Mouse (Mus musculus): Measurements from ENCODE around the gene Trim46. TPM values are rescaled to one million over a fixed set of nuclear protein-coding genes. Genes with fewer than 3 reads are reported as not detected.

Trim46 gene
- polyA plus RNA-seq, 1 experiment: 15.2 TPM

GRCm38 (mm10) chr3:89244982-89245687 lies 974 bp downstream of the Trim46 start:
- Histone ChIP-seq H3K4me3 (peak overlapping the region; percentile 90), H3ac (ENCODE audit: control insufficient read depth, insufficient read length) (peak overlapping the region; percentile 44), H3K36me3 (ENCODE audit: control insufficient read depth, insufficient read depth) (peaks cover 24% of the 10 kb centered on the region), H3K4me2 (ENCODE audit: low read depth) (peak overlapping the region; percentile 87), H3K79me2 (ENCODE audit: control insufficient read depth, insufficient read depth) (peaks cover 23% of the 10 kb centered on the region), H3K27me3 (ENCODE audit: control insufficient read depth, insufficient read depth, insufficient read length) (no peaks in the 10 kb centered on the region)
- TF ChIP-seq MYOG (IDR thresholded peaks at IDR 0.05; ENCODE audit: control insufficient read depth in 1 of 3, insufficient read depth in 1 of 3, insufficient read length in 2 of 3, low read depth in 2 of 3) (peak in 1 of 3 experiments; percentile 10), USF1 (IDR thresholded peaks at IDR 0.05; ENCODE audit: low read depth) (no peak)

GRCm38 (mm10) chr3:89244158-89244981 lies 1.7 kb downstream of the Trim46 start:
- peak overlapping the region; percentile 61 for H3K4me2 ChIP-seq (ENCODE audit: low read depth)
- peaks cover 23% of the 10 kb centered on the region for H3K79me2 ChIP-seq (ENCODE audit: control insufficient read depth, insufficient read depth)
- H3K4me3 ChIP-seq: peak overlapping the region; percentile 90
- H3ac ChIP-seq (ENCODE audit: control insufficient read depth, insufficient read length): peak overlapping the region; percentile 44
- no peak for TF ChIP-seq CEBPB (IDR thresholded peaks at IDR 0.05; ENCODE audit: insufficient read depth, poor library complexity, severe bottlenecking)
- peak in 1 of 3 experiments; percentile 54 for TF ChIP-seq MYOD1 (IDR thresholded peaks at IDR 0.05; ENCODE audit: control insufficient read depth in 1 of 3, insufficient read length in 2 of 3, low read depth in 2 of 3)
- no peaks in the 10 kb centered on the region for H3K27me3 ChIP-seq (ENCODE audit: control insufficient read depth, insufficient read depth, insufficient read length)
- H3K36me3 ChIP-seq (ENCODE audit: control insufficient read depth, insufficient read depth): peaks cover 20% of the 10 kb centered on the region

GRCm38 (mm10) chr3:89243609-89244008 lies 2.5 kb downstream of the Trim46 start:
- peak overlapping the region; percentile 90 for H3K4me3 ChIP-seq
- H3K4me2 ChIP-seq (ENCODE audit: low read depth): peak overlapping the region; percentile 42
- H3K79me2 ChIP-seq (ENCODE audit: control insufficient read depth, insufficient read depth): peaks cover 22% of the 10 kb centered on the region
- H3K27me3 ChIP-seq (ENCODE audit: control insufficient read depth, insufficient read depth, insufficient read length): no peaks in the 10 kb centered on the region
- H3ac ChIP-seq (ENCODE audit: control insufficient read depth, insufficient read length): no peak overlapping the region
- no peak for TF ChIP-seq SRF (IDR thresholded peaks at IDR 0.05; ENCODE audit: control insufficient read depth, insufficient read length, low read depth)
- TF ChIP-seq USF1 (IDR thresholded peaks at IDR 0.05; ENCODE audit: low read depth): no peak
- TF ChIP-seq E2F4 (IDR thresholded peaks at IDR 0.05; ENCODE audit: insufficient read depth): no peak
- TF ChIP-seq TCF3 (IDR thresholded peaks at IDR 0.05; ENCODE audit: insufficient read length, low read depth): no peak
- no peak for TF ChIP-seq POLR2A (IDR thresholded peaks at IDR 0.05; ENCODE audit: insufficient read length, low read depth)
- TF ChIP-seq MYOG (IDR thresholded peaks at IDR 0.05; ENCODE audit: control insufficient read depth in 1 of 3, insufficient read depth in 1 of 3, insufficient read length in 2 of 3, low read depth in 2 of 3): no peak
- TF ChIP-seq POLR2AphosphoS2 (IDR thresholded peaks at IDR 0.05; ENCODE audit: insufficient read length, low read depth): no peak
- TF ChIP-seq REST (IDR thresholded peaks at IDR 0.05; ENCODE audit: insufficient read depth, insufficient read length): no peak
- TF ChIP-seq MYOD1 (IDR thresholded peaks at IDR 0.05; ENCODE audit: control insufficient read depth in 1 of 3, insufficient read length in 2 of 3, low read depth in 2 of 3): no peak
- TF ChIP-seq TCF12 (IDR thresholded peaks at IDR 0.05; ENCODE audit: insufficient read depth, poor library complexity, severe bottlenecking): no peak
- TF ChIP-seq MAX (IDR thresholded peaks at IDR 0.05; ENCODE audit: low read depth): no peak
- TF ChIP-seq CEBPB (IDR thresholded peaks at IDR 0.05; ENCODE audit: insufficient read depth, poor library complexity, severe bottlenecking): no peak
- peaks cover 13% of the 10 kb centered on the region for H3K36me3 ChIP-seq (ENCODE audit: control insufficient read depth, insufficient read depth)

GRCm38 (mm10) chr3:89242331-89242895 lies 3.7 kb downstream of the Trim46 start:
- H3K4me2 ChIP-seq (ENCODE audit: low read depth): no peak overlapping the region
- TF ChIP-seq MAX (IDR thresholded peaks at IDR 0.05; ENCODE audit: low read depth): no peak
- no peak for TF ChIP-seq MYOG (IDR thresholded peaks at IDR 0.05; ENCODE audit: control insufficient read depth in 1 of 3, insufficient read depth in 1 of 3, insufficient read length in 2 of 3, low read depth in 2 of 3)
- TF ChIP-seq POLR2A (IDR thresholded peaks at IDR 0.05; ENCODE audit: insufficient read length, low read depth): no peak
- no peak for TF ChIP-seq SRF (IDR thresholded peaks at IDR 0.05; ENCODE audit: control insufficient read depth, insufficient read length, low read depth)
- no peak for TF ChIP-seq TCF3 (IDR thresholded peaks at IDR 0.05; ENCODE audit: insufficient read length, low read depth)
- no peak for TF ChIP-seq MYOD1 (IDR thresholded peaks at IDR 0.05; ENCODE audit: control insufficient read depth in 1 of 3, insufficient read length in 2 of 3, low read depth in 2 of 3)
- no peak for TF ChIP-seq TCF12 (IDR thresholded peaks at IDR 0.05; ENCODE audit: insufficient read depth, poor library complexity, severe bottlenecking)
- TF ChIP-seq USF1 (IDR thresholded peaks at IDR 0.05; ENCODE audit: low read depth): no peak
- H3K36me3 ChIP-seq (ENCODE audit: control insufficient read depth, insufficient read depth): peaks cover 9% of the 10 kb centered on the region
- no peak overlapping the region for H3ac ChIP-seq (ENCODE audit: control insufficient read depth, insufficient read length)
- no peak overlapping the region for H3K4me3 ChIP-seq
- no peaks in the 10 kb centered on the region for H3K27me3 ChIP-seq (ENCODE audit: control insufficient read depth, insufficient read depth, insufficient read length)
- H3K79me2 ChIP-seq (ENCODE audit: control insufficient read depth, insufficient read depth): peaks cover 10% of the 10 kb centered on the region

- TF ChIP-seq MAX (IDR thresholded peaks at IDR 0.05; ENCODE audit: low read depth): no peak
- no peak for TF ChIP-seq SRF (IDR thresholded peaks at IDR 0.05; ENCODE audit: control insufficient read depth, insufficient read length, low read depth)
- no peak for TF ChIP-seq MYOG (IDR thresholded peaks at IDR 0.05; ENCODE audit: control insufficient read depth in 1 of 3, insufficient read depth in 1 of 3, insufficient read length in 2 of 3, low read depth in 2 of 3)
- TF ChIP-seq USF1 (IDR thresholded peaks at IDR 0.05; ENCODE audit: low read depth): no peak
- TF ChIP-seq CEBPB (IDR thresholded peaks at IDR 0.05; ENCODE audit: insufficient read depth, poor library complexity, severe bottlenecking): no peak
- TF ChIP-seq TCF3 (IDR thresholded peaks at IDR 0.05; ENCODE audit: insufficient read length, low read depth): no peak
- TF ChIP-seq REST (IDR thresholded peaks at IDR 0.05; ENCODE audit: insufficient read depth, insufficient read length): no peak
- TF ChIP-seq TCF12 (IDR thresholded peaks at IDR 0.05; ENCODE audit: insufficient read depth, poor library complexity, severe bottlenecking): no peak
- no peak for TF ChIP-seq MYOD1 (IDR thresholded peaks at IDR 0.05; ENCODE audit: control insufficient read depth in 1 of 3, insufficient read length in 2 of 3, low read depth in 2 of 3)
- TF ChIP-seq POLR2A (IDR thresholded peaks at IDR 0.05; ENCODE audit: insufficient read length, low read depth): no peak
- TF ChIP-seq POLR2AphosphoS2 (IDR thresholded peaks at IDR 0.05; ENCODE audit: insufficient read length, low read depth): no peak
- TF ChIP-seq E2F4 (IDR thresholded peaks at IDR 0.05; ENCODE audit: insufficient read depth): no peak
- Histone ChIP-seq H3K4me3 (no peak overlapping the region), H3K36me3 (ENCODE audit: control insufficient read depth, insufficient read depth) (peaks cover 9% of the 10 kb centered on the region), H3K27me3 (ENCODE audit: control insufficient read depth, insufficient read depth, insufficient read length) (no peaks in the 10 kb centered on the region), H3K79me2 (ENCODE audit: control insufficient read depth, insufficient read depth) (no peaks in the 10 kb centered on the region), H3K4me2 (ENCODE audit: low read depth) (no peak overlapping the region), H3ac (ENCODE audit: control insufficient read depth, insufficient read length) (no peak overlapping the region)
Measured at GRCm38 (mm10) chr3:89238494-89238893, 7.6 kb downstream of the Trim46 start.

Data from myocyte (in vitro differentiated cells).